Mouse (Mus musculus) lung, adult 18-20 months (tissue): ENCODE measurements at regions not wholly inside any gene's neighbourhood (a gene's known extent, or its start where the extent isn't known, plus 50 kb on each side); places are given as distances from the start of the nearest gene placed in this dataset.

Experiments used
- DNase-seq, 2 experiments: peaks; one replicate each; pipeline ENCODE4 v3.0.0; 2022; ENCODE audit warnings: mixed read lengths in 2 of 2

DNA sequence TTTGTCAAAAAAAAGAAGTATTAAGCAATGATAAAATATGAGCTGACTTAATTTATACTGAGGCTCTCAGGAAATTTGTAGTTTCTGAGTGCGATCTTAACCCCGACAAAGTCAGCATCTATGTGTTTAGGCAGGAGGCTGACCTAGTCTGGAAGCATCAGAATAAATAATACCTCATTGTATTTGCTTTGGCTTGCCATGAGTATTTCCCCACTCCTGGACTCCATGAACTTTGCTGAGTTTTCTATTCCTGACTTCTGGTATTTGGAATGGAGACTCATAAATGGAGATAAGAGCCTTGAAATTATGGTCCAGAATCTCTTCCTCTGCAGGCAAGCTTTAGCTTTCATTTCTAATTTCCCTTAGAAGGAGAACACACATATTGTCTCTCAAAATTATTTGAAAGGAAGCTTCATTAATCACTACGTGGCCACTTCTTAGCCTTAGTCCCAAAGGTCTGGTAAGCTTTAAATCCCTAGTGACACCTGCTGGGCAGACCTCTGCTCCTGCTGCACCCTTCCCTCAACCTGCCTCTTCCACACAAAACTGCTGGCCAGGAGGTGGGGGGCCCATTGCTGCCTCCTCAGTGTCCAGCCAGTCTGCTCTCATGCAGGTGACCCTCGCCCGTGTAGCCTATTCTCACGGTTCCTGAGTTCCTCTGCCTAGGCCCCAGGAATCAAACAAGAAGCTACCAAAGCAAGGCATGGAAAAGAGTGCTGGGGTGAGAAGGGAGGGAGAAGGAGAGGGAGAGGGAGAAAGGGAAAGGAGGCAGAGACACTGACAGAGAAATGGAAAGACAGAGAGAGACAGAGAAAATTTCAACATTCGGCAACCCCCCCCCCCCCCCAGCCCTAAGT lies 173.6 kb upstream of the Klf12 start:
- peak in 1 of 2 experiments; percentile 10 for DNase-seq

DNA sequence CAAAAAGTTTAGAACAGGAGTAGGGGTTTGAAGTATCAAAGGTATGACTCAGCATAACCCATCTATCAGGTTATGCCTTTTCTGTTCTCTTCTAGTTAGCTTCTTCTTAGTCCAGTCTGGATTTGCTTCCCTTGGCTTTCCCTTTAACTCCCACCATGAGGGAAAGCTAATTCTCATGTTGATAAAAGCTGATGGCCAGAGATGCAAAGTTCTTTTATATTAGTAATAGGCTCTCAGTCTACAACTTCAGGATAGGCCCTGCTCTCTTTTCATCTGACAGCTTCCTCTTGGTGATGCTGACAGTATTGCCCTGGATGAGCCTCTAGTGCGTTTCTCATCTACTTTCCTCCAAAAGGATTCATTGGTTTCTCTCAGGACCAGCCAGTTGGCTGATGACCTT lies 161.7 kb upstream of the Klf12 start:
- no peak for DNase-seq

- no peak for DNase-seq
Measured at GRCm38 (mm10) chr14:100444848-100445247, 160.4 kb upstream of the Klf12 start.

DNA sequence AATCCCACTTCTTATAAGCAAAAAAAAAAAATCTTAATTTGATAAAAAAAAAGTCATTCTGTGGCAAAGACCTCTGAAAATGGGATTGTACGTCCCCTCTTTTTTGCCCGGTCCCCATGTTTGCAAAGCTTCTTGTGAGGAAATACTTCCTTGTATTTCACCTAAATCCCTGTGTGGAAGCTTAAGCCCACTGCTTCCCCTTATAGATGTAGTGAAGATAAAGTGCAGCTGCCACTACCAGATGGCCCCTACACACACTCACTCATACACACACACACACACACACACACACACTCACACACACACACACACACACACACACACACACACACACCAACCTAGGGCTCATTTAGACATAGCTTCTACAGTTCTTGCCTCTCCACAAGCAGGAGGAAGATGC lies 159.6 kb upstream of the Klf12 start:
- no peak for DNase-seq

DNA sequence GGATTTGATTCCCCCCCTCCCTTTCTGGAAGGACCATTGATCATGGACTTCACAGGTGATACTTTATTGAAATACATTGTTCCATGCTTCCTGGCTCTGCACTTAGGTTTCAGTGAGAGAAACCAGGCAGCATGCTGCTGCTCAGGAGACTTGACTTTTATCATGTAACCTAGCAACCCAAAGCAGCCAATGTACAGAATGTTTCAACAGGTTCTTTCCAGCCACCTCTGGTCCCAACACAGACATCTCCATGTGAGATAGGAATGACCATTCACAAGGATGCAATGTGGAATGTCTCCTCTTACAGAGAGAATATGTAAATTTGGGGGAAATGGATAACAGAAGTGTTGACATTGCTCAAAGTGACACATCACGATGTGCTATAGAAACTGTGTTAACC lies 153.1 kb upstream of the Klf12 start:
- no peak for DNase-seq

- no peak for DNase-seq
Measured at GRCm38 (mm10) chr14:100429662-100430061, 145.2 kb upstream of the Klf12 start.

DNA sequence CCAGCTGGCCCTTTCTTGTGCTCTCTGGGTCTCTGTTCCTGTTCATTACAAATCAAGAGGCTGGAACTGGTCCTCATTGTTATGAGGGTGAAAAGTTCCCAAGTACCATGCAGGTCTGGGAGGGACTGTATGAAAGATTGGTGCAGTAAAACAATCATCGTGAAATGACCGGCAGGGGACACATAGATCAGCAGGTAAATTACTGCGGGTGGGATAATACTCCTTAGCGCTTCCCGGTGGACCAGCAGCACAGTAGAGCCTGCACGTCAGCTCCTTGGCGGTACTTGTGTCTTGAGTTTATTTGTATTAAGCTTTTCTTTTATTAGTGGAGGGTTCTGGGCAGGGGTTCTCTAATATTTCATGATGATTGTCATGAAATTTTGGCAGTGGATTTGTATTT lies 141.9 kb upstream of the Klf12 start:
- DNase-seq = no peak

GRCm38 (mm10) chr14:100423790-100424189 lies 139.3 kb upstream of the Klf12 start:
- no peak for DNase-seq

DNA sequence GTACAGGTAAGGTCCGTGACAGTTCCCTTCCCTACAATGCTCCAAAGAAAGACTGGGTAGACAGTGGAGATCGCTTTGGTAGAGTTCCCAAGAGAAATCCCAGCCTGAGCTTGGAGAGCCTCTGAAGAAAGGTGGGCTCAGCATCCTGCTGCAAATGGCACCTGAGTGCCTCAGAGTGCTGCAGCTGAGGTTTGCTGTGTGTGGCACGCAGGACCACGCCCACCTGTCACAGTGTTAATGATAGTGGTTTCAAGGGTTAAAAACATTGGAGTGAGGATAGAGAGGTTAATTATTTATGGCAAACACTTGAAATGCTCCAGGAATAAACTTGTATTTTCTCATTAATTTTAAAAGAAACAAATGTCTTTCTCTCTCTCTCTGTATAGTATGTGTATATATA lies 137.2 kb upstream of the Klf12 start:
- no peak for DNase-seq

DNA sequence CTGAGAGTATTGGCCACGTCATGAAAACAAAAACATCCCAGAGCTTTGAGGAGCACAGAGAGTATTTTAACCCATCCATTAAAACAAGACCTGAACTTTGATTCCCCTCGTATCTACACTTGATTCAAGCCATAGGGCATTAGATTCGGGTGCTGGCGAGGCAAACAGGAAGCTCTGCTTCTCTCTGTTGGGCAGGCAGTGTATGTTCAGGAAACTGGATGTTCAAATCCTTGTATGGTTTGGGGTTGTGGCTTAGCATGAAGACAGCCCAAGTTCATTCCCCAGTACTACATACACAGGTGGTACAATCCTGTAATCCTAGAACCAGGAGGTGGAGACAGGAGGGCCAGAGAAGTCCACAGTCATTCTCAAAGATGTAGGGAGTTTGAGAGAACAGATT lies 130.6 kb upstream of the Klf12 start:
- DNase-seq = no peak

GRCm38 (mm10) chr14:100412211-100412610 lies 127.7 kb upstream of the Klf12 start:
- DNase-seq = no peak

DNA sequence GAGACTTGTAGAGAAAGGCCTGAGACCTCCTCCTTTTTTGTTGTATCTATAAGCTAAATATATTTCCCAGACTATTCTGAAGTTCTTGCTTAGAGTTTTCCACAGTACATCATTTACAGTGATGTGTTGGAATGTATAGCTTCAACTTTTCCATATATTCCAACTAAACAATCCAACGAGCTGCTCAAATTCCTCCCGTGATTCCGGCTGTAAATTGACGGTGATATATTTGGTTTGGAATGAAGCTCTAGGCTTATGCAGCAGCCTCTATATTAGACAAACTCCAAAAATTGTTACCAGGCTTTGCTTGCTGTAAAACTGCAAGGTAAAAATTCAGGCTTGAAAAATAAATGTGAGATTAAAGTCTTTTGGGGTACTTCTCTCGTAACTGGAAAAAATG lies 112.7 kb upstream of the Klf12 start:
- no peak for DNase-seq

- DNase-seq = no peak
Measured at GRCm38 (mm10) chr14:100375218-100375983, 90.9 kb upstream of the Klf12 start.

- no peak for DNase-seq
Measured at GRCm38 (mm10) chr14:100374494-100375217, 90.2 kb upstream of the Klf12 start.

- no peak for DNase-seq
Measured at GRCm38 (mm10) chr14:100366234-100366864, 81.9 kb upstream of the Klf12 start.

GRCm38 (mm10) chr14:100362786-100363185 lies 78.3 kb upstream of the Klf12 start:
- DNase-seq = no peak

- no peak for DNase-seq
Measured at GRCm38 (mm10) chr14:100361346-100362029, 77.0 kb upstream of the Klf12 start.

DNA sequence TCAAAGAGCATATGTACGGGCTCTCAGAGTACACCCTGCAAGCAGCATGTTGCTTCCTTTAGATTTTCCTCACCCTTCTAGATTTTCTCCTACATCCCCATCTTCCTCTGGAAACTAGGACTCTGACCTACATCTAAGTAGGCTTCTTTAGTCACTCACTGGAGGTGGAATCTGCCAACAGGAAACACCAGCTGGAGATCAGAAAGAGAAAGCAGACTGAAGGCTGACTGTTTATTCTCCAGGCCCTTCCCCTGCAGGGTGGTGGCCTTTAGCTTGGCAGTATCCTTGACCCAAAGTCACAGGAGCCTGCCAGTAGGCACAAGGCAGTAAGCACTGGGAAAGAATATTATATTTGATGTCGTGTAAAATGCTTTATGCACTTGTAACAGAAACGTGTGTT lies 75.4 kb upstream of the Klf12 start:
- peak; percentile 3 to 23 for DNase-seq

GRCm38 (mm10) chr14:100357131-100357530 lies 72.7 kb upstream of the Klf12 start:
- DNase-seq = no peak

- DNase-seq = no peak
Measured at GRCm38 (mm10) chr14:100353508-100353907, 69.0 kb upstream of the Klf12 start.

- no peak for DNase-seq
Measured at GRCm38 (mm10) chr14:100352961-100353452, 68.5 kb upstream of the Klf12 start.

DNA sequence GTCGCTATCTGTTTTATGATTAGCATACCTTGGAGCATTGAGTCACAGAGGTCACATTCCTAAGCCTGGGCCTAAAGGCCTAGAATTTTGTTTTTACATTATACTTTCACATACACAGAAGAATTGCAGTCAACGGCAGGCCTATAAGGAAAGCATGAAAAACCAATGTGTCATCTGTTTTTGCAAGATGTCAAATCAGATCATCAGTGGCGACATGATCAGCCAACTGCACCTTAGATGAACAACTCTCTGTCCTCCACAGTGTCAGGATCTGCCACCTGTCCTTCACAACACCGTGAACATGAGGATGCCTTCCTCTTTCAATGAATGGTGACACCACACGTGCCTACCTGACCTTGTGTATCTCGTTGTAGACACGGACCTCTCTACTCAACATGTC lies 66.5 kb upstream of the Klf12 start:
- DNase-seq = no peak
